Mouse (Mus musculus) retina, embryonic 14.5 days (tissue): ENCODE data around the gene Ier3.

Experiments
- DNase-seq: peaks from one replicate; pipeline ENCODE4 v3.0.0-alpha.2; 2015; ENCODE audit warnings: low spot score

The Ier3 gene

GRCm38 (mm10) chr17:35821439-35822430 is at the start of gene Ier3:
TSS of gene Ier3 (plus strand) at chr17:35821684.
- DNase-seq = peak; percentile 74

GRCm38 (mm10) chr17:35776811-35777609 is 44.5 kb upstream of the Ier3 start:
- peak; percentile 22 for DNase-seq

- DNase-seq = no peak
These were observed 42.5 kb upstream of the Ier3 start for GRCm38 (mm10) chr17:35778965-35779364.

- no peak for DNase-seq
These were observed 41.8 kb upstream of the Ier3 start for GRCm38 (mm10) chr17:35779466-35780205.

- no peak for DNase-seq
These were observed 41.1 kb upstream of the Ier3 start for GRCm38 (mm10) chr17:35780362-35780761.

GRCm38 (mm10) chr17:35782398-35782797 is 39.1 kb upstream of the Ier3 start:
- peak; percentile 59 for DNase-seq

- no peak for DNase-seq
These were observed 38.6 kb upstream of the Ier3 start for GRCm38 (mm10) chr17:35782924-35783323.

GRCm38 (mm10) chr17:35783944-35784343 is 37.5 kb upstream of the Ier3 start:
- DNase-seq = peak; percentile 17

GRCm38 (mm10) chr17:35785140-35785539 is 36.3 kb upstream of the Ier3 start:
- no peak for DNase-seq

GRCm38 (mm10) chr17:35787493-35787892 is 34.0 kb upstream of the Ier3 start:
- no peak for DNase-seq

- no peak for DNase-seq
These were observed 33.5 kb upstream of the Ier3 start for GRCm38 (mm10) chr17:35788025-35788424.

GRCm38 (mm10) chr17:35790933-35791332 is 30.6 kb upstream of the Ier3 start:
- no peak for DNase-seq

- no peak for DNase-seq
These were observed 28.6 kb upstream of the Ier3 start for GRCm38 (mm10) chr17:35792837-35793236.

- no peak for DNase-seq
These were observed 26.4 kb upstream of the Ier3 start for GRCm38 (mm10) chr17:35795099-35795498.

- DNase-seq = no peak
These were observed 25.8 kb upstream of the Ier3 start for GRCm38 (mm10) chr17:35795656-35796055.

GRCm38 (mm10) chr17:35796835-35797234 is 24.6 kb upstream of the Ier3 start:
- DNase-seq = no peak

GRCm38 (mm10) chr17:35800905-35801304 is 20.6 kb upstream of the Ier3 start:
- DNase-seq = no peak

GRCm38 (mm10) chr17:35803020-35803419 is 18.5 kb upstream of the Ier3 start:
- DNase-seq = no peak

- no peak for DNase-seq
These were observed 17.6 kb upstream of the Ier3 start for GRCm38 (mm10) chr17:35803858-35804399.

- DNase-seq = no peak
These were observed 13.4 kb upstream of the Ier3 start for GRCm38 (mm10) chr17:35808073-35808472.

GRCm38 (mm10) chr17:35809395-35809794 is 12.1 kb upstream of the Ier3 start:
- no peak for DNase-seq
